Mouse (Mus musculus) heart, postnatal 0 days (tissue): ENCODE results near the gene Klhl29.

Experiments
- CTCF ChIP-seq: IDR thresholded peaks from 2 replicates; pipeline ENCODE4 v1.5.1; 2016; ENCODE audit warnings: antibody characterized with exemption, control low read depth, low read depth
- EP300 ChIP-seq: IDR thresholded peaks from 2 replicates; pipeline ENCODE4 v1.6.1; 2016; ENCODE audit warnings: antibody characterized with exemption, low read depth

DNA sequence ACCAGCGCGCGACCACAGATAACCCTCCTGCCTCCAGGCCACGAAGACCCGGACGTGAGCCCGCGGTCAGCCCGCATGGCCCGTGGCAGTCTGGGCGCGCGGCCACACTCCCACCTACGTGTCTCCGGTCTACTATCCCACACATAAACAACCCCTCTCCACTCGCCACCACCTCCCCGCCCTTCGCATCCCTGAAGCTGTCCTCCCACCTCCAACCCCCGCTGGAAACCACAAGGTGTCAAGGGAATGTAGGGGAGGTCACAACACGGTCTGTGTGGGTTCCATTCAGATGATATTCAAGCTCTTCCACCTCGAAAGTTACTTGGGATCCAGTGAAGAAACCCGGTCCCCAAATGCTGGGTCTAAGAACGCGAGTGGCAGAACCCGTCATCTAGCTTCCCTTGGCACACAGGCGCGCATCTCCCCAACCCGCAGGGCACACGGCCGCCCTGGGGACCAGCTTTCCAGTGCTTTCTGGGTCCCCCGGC is 1.2 kb downstream of the Klhl29 start:
- TF ChIP-seq EP300 (no peak), CTCF (no peak)
